Mouse (Mus musculus): Measurements from ENCODE around the gene Kif6.
A peak's percentile ranks its signal among the peaks of the same experiment; 100 is the strongest.

Kif6 gene

GRCm38 (mm10) chr17:49839243-49839642, 224.3 kb downstream of the Kif6 start:
- ATAC-seq (ENCODE audit: low TSS enrichment): no peak

GRCm38 (mm10) chr17:49851210-49851609, 236.3 kb downstream of the Kif6 start:
- peak; percentile 52; the same call in 1 of the 2 replicates for ATAC-seq (ENCODE audit: low TSS enrichment)

- ATAC-seq (ENCODE audit: low TSS enrichment): peak; percentile 65; the same call in 1 of the 2 replicates
Observed at GRCm38 (mm10) chr17:49852183-49852582, 237.2 kb downstream of the Kif6 start.

GRCm38 (mm10) chr17:49855785-49856184, 240.8 kb downstream of the Kif6 start:
- ATAC-seq (ENCODE audit: low TSS enrichment): no peak

- ATAC-seq (ENCODE audit: low TSS enrichment): peak; percentile 84
Observed at GRCm38 (mm10) chr17:49860057-49860816, 245.3 kb downstream of the Kif6 start.

GRCm38 (mm10) chr17:49863597-49863996, 248.7 kb downstream of the Kif6 start:
- peak; percentile 69 for ATAC-seq (ENCODE audit: low TSS enrichment)

GRCm38 (mm10) chr17:49865604-49866003, 250.7 kb downstream of the Kif6 start:
- ATAC-seq (ENCODE audit: low TSS enrichment): no peak

GRCm38 (mm10) chr17:49866653-49867215, 251.8 kb downstream of the Kif6 start:
- ATAC-seq (ENCODE audit: low TSS enrichment): peak; percentile 33

GRCm38 (mm10) chr17:49867321-49868137, 252.6 kb downstream of the Kif6 start:
- ATAC-seq (ENCODE audit: low TSS enrichment): peak; percentile 50

GRCm38 (mm10) chr17:49869246-49869645, 254.3 kb downstream of the Kif6 start:
- ATAC-seq (ENCODE audit: low TSS enrichment): no peak

GRCm38 (mm10) chr17:49872305-49872704, 257.4 kb downstream of the Kif6 start:
- ATAC-seq (ENCODE audit: low TSS enrichment): peak; percentile 62; the same call in 1 of the 2 replicates

GRCm38 (mm10) chr17:49874746-49875145, 259.8 kb downstream of the Kif6 start:
- ATAC-seq (ENCODE audit: low TSS enrichment): no peak

GRCm38 (mm10) chr17:49875401-49875800, 260.5 kb downstream of the Kif6 start:
- ATAC-seq (ENCODE audit: low TSS enrichment): peak; percentile 69; the same call in 1 of the 2 replicates

GRCm38 (mm10) chr17:49875939-49876651, 261.2 kb downstream of the Kif6 start:
- no peak for ATAC-seq (ENCODE audit: low TSS enrichment)

- no peak for ATAC-seq (ENCODE audit: low TSS enrichment)
Observed at GRCm38 (mm10) chr17:49880919-49881744, 266.2 kb downstream of the Kif6 start.

- ATAC-seq (ENCODE audit: low TSS enrichment): no peak
Observed at GRCm38 (mm10) chr17:49881796-49882195, 266.9 kb downstream of the Kif6 start.

GRCm38 (mm10) chr17:49883136-49883755, 268.3 kb downstream of the Kif6 start:
- ATAC-seq (ENCODE audit: low TSS enrichment): peak; percentile 93

GRCm38 (mm10) chr17:49885035-49885434, 270.1 kb downstream of the Kif6 start:
- ATAC-seq (ENCODE audit: low TSS enrichment): no peak

- no peak for ATAC-seq (ENCODE audit: low TSS enrichment)
Observed at GRCm38 (mm10) chr17:49889629-49890028, 274.7 kb downstream of the Kif6 start.

- 0 out of 2 replicates have a peak, but pooled peaks have one; percentile 38 for ATAC-seq (ENCODE audit: low TSS enrichment)
Observed at GRCm38 (mm10) chr17:49890861-49891260, 275.9 kb downstream of the Kif6 start.

Data from frontal cortex, adult (tissue).